Mouse (Mus musculus) megakaryocyte, adult 5-6 weeks (primary cell): Measurements from ENCODE around the gene Aaas. TPM values are rescaled to one million over a fixed set of nuclear protein-coding genes. Genes with fewer than 3 reads are reported as not detected.
"Not testable (repeated sequence)": the region's sequence is repeated elsewhere in the genome, so short reads cannot be mapped to it uniquely, and the experiment has no call there.

ENCODE experiments used
- ATAC-seq: 2 replicates; pipeline ENCODE4 v1.8.0; 2016; ENCODE audit warnings: mild to moderate bottlenecking, inconsistent platforms; ENCODE audit not compliant: poor library complexity, severe bottlenecking
- total RNA-seq, 2 experiments: library from RNA; stranded (forward) in 1 of 2; stranded (reverse) in 1 of 2; fragments of 153-499, 151-499 nt in 1 of 2; fragments of 221-1000, 200-1000 nt in 1 of 2; gene quantifications; 2 replicates each; pipeline versions ENCODE4 v1.2.3 to v1.2.4; 2015 to 2017

The Aaas gene
- total RNA-seq, 2 experiments from 2014 or later, result 75.2 to 100 TPM

- 0 out of 2 replicates have a peak, but pooled peaks have one; percentile 7 for ATAC-seq
These were observed 7.6 kb upstream of the Aaas start for GRCm38 (mm10) chr15:102358126-102358525.

GRCm38 (mm10) chr15:102356501-102357325 lies 6.1 kb upstream of the Aaas start:
- ATAC-seq, result no peak

GRCm38 (mm10) chr15:102355871-102356441 lies 5.4 kb upstream of the Aaas start:
- ATAC-seq, result no peak

GRCm38 (mm10) chr15:102355134-102355870 lies 4.7 kb upstream of the Aaas start:
- ATAC-seq, result no peak

GRCm38 (mm10) chr15:102353986-102354385 lies 3.4 kb upstream of the Aaas start:
- ATAC-seq, result no peak

GRCm38 (mm10) chr15:102352177-102352576 lies 1.6 kb upstream of the Aaas start:
- ATAC-seq, result no peak

- ATAC-seq, result peak; percentile 16
These were observed 346 bp upstream of the Aaas start for GRCm38 (mm10) chr15:102350942-102351291.

- no peak for ATAC-seq
These were observed 4.1 kb downstream of the Aaas start for GRCm38 (mm10) chr15:102346444-102346843.

GRCm38 (mm10) chr15:102344490-102344889 lies 6.1 kb downstream of the Aaas start:
- ATAC-seq, result no peak

GRCm38 (mm10) chr15:102341580-102341979 lies 9.0 kb downstream of the Aaas start:
- peak; percentile 67 for ATAC-seq

- no peak for ATAC-seq
These were observed 11.0 kb downstream of the Aaas start for GRCm38 (mm10) chr15:102339612-102340011.

GRCm38 (mm10) chr15:102336946-102337345 lies 13.6 kb downstream of the Aaas start:
- ATAC-seq, result no peak

GRCm38 (mm10) chr15:102335925-102336324 lies 14.6 kb downstream of the Aaas start:
- ATAC-seq, result not testable (repeated sequence)

- no peak for ATAC-seq
These were observed 15.3 kb downstream of the Aaas start for GRCm38 (mm10) chr15:102335254-102335653.

- peak; percentile 97 for ATAC-seq
These were observed 19.0 kb downstream of the Aaas start, which contains the start of gene Myg1 for GRCm38 (mm10) chr15:102331610-102332015. TSS of gene Myg1 (plus strand) at chr15:102331709.

GRCm38 (mm10) chr15:102326892-102327291 lies 23.7 kb downstream of the Aaas start:
- ATAC-seq, result no peak

- ATAC-seq, result peak; percentile 100
These were observed 24.5 kb downstream of the Aaas start, which contains the start of gene Pfdn5 for GRCm38 (mm10) chr15:102326022-102326576. TSS of gene Pfdn5 (plus strand) at chr15:102326116.

GRCm38 (mm10) chr15:102324654-102325473 lies 25.7 kb downstream of the Aaas start:
- ATAC-seq, result no peak

- ATAC-seq, result peak; percentile 93
These were observed 34.3 kb downstream of the Aaas start for GRCm38 (mm10) chr15:102316263-102316662.

- ATAC-seq, result no peak
These were observed 35.3 kb downstream of the Aaas start for GRCm38 (mm10) chr15:102315292-102315691.
